Comparison of ENCODE assay signal across 8 mouse cellular contexts in the genomic region with DNA sequence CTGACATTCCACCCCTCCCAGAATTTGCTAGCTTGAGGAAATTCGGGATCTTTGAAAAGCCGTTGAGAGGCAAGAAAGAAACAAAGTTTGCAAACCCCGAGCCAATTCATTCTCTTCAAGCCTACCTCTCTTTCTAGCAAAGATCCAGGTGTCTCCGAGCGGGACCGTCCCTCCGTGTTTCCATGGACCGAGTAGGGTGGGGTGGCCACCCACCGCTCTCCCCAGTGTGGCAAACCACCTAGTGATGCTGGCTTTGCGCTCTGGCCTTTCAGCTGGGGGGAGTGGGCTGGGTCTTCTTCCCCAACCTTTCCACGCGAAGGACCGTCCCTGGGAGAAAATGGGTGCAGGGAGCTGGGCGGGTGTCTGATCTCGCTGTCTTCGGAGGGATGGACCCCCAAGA. TPM values are rescaled to one million over a fixed set of nuclear protein-coding genes. Genes with fewer than 3 reads are reported as not detected.
A peak's percentile ranks its signal among the peaks of the same experiment; 100 is the strongest.
DNase-seq lines count a peak whose midpoint lies in the region; ATAC-seq and TF ChIP-seq lines count a peak whose summit lies in the region.

No protein-coding gene starts in this region.

- H3K79me2 ChIP-seq in MEL (ENCODE audit: control insufficient read depth, insufficient read depth, low read length, poor library complexity) = peaks cover 9% of the 10 kb centered on the region

- WGBS in forebrain, embryonic 11.5 days = under 1% methylated on average over 16 of the region's 16 CpGs
- WGBS in liver, embryonic 12.5 days (ENCODE audit: insufficient replicate concordance) = under 1% methylated on average over 16 of the region's 16 CpGs

- H3K4me1 ChIP-seq in MEL (ENCODE audit: control insufficient read depth in 1 of 2, insufficient read depth in 2 of 2, low read length in 2 of 2) = peaks cover 19 to 46% of the 10 kb centered on the region in 2 experiments
- H3K4me1 ChIP-seq in forebrain, embryonic 11.5 days (replicated peaks; ENCODE audit: control insufficient read depth, insufficient read depth, low read length) = peaks cover 14% of the 10 kb centered on the region
- H3K4me1 ChIP-seq in liver, embryonic 12.5 days = peaks cover 82% of the 10 kb centered on the region

- H3K27ac ChIP-seq in MEL (ENCODE audit: control insufficient read depth, low read depth, low read length) = peak overlapping the region; percentile 85
- H3K27ac ChIP-seq in forebrain, embryonic 11.5 days (ENCODE audit: low read depth, low read length) = no peak overlapping the region
- peak overlapping the region; percentile 96 for H3K27ac ChIP-seq in liver, embryonic 12.5 days

- ATAC-seq in forebrain, embryonic 11.5 days (replicated peaks; ENCODE audit: low FRiP score) = peak; percentile 59
- ATAC-seq in liver, embryonic 12.5 days = 0 out of 2 replicates have a peak, but pooled peaks have one; percentile 11

- peak; percentile 8 for DNase-seq in kidney, adult 9 months
- no peak for DNase-seq in kidney, postnatal 36 days
- no peak for DNase-seq in MEL (ENCODE audit: low read depth, low spot score)
- no peak for DNase-seq in forebrain, embryonic 11.5 days (ENCODE audit: low spot score)
- DNase-seq in urinary bladder, postnatal 36 days (ENCODE audit: low spot score in 2 of 2) = no peak
- DNase-seq in cerebellum, adult 11-12 months = no peak
- DNase-seq in right cerebral cortex, adult 2 months (ENCODE audit: low spot score in 2 of 2) = no peak

- no peak for TF ChIP-seq RAD21 in MEL (IDR thresholded peaks at IDR 0.05; ENCODE audit: low read depth, low read length)

- no peaks in the 10 kb centered on the region for H3K27me3 ChIP-seq in MEL (ENCODE audit: control insufficient read depth in 1 of 2, insufficient read depth in 2 of 2, low read length in 2 of 2)
- no peaks in the 10 kb centered on the region; the same call in 1 of the 2 replicates for H3K27me3 ChIP-seq in forebrain, embryonic 11.5 days (ENCODE audit: control insufficient read depth, insufficient read depth, low read length)
- H3K27me3 ChIP-seq in liver, embryonic 12.5 days (replicated peaks) = 0 out of 2 replicates have a peak, but pooled peaks cover 5% of the 10 kb centered on the region

- peaks cover 0 to 31% of the 10 kb centered on the region in 2 experiments; a peak in 2 of 4 replicates for H3K36me3 ChIP-seq in MEL (ENCODE audit: control insufficient read depth in 1 of 2, insufficient read depth in 2 of 2, low read length in 2 of 2)
- H3K36me3 ChIP-seq in forebrain, embryonic 11.5 days (ENCODE audit: control insufficient read depth, insufficient read depth, low read length) = no peaks in the 10 kb centered on the region
- H3K36me3 ChIP-seq in liver, embryonic 12.5 days = peaks cover 16% of the 10 kb centered on the region

- 0 out of 4 replicates have a peak, but pooled peaks of 1 of the 2 experiments have one; percentile 28 for TF ChIP-seq POLR2A in MEL (IDR thresholded peaks at IDR 0.05; ENCODE audit: control insufficient read depth in 1 of 2, insufficient read depth in 1 of 2, low read depth in 1 of 2, low read length in 2 of 2, poor library complexity in 1 of 2)

- no peak for TF ChIP-seq CTCF in MEL (IDR thresholded peaks at IDR 0.05 in 2 of 3, conservative IDR thresholded peaks at IDR 0.05 in 1 of 3; ENCODE audit: control insufficient read depth in 1 of 3, insufficient read depth in 1 of 3, low read depth in 2 of 3, low read length in 3 of 3, poor library complexity in 1 of 3, severe bottlenecking in 1 of 3)

- H3K4me3 ChIP-seq in MEL (ENCODE audit: control insufficient read depth in 1 of 2, insufficient read depth in 1 of 2, low read depth in 2 of 2, low read length in 2 of 2) = peak overlapping the region; percentile 61 to 94
- peak overlapping the region; percentile 49 for H3K4me3 ChIP-seq in forebrain, embryonic 11.5 days (ENCODE audit: low read depth, low read length)
- peak overlapping the region; percentile 79 for H3K4me3 ChIP-seq in liver, embryonic 12.5 days

- peak overlapping the region; percentile 51 for H3K9ac ChIP-seq in MEL (ENCODE audit: control insufficient read depth, low read depth, low read length, poor library complexity, severe bottlenecking)
- peak overlapping the region; percentile 35 for H3K9ac ChIP-seq in forebrain, embryonic 11.5 days (ENCODE audit: low read length)
- H3K9ac ChIP-seq in liver, embryonic 12.5 days = peak overlapping the region; percentile 90

- TF ChIP-seq EP300 in MEL (IDR thresholded peaks at IDR 0.05; ENCODE audit: low read depth in 1 of 2, low read length in 2 of 2) = no peak

- H3K4me2 ChIP-seq in forebrain, embryonic 11.5 days (ENCODE audit: low read depth, low read length, severe bottlenecking) = peak overlapping the region; percentile 79
- H3K4me2 ChIP-seq in liver, embryonic 12.5 days = peak overlapping the region; percentile 82

- H3K9me3 ChIP-seq in MEL (replicated peaks; ENCODE audit: insufficient read depth, low read length) = no peaks in the 10 kb centered on the region
- no peaks in the 10 kb centered on the region for H3K9me3 ChIP-seq in forebrain, embryonic 11.5 days (ENCODE audit: control insufficient read depth, low read length)
- H3K9me3 ChIP-seq in liver, embryonic 12.5 days (replicated peaks) = no peaks in the 10 kb centered on the region

TF ChIP-seq in MEL, 35 proteins besides CTCF, POLR2A, EP300 and RAD21:
- TF ChIP-seq ETS1 (IDR thresholded peaks at IDR 0.05; ENCODE audit: low read depth, low read length) (no peak), SMC3 (IDR thresholded peaks at IDR 0.05; ENCODE audit: low read depth, low read length) (no peak), MYB (IDR thresholded peaks at IDR 0.05; ENCODE audit: low read depth, low read length) (no peak), TBP (IDR thresholded peaks at IDR 0.05; ENCODE audit: low read depth, low read length) (no peak), UBTF (IDR thresholded peaks at IDR 0.05; ENCODE audit: borderline replicate concordance, insufficient read depth, low read depth, low read length) (no peak), CHD2 (IDR thresholded peaks at IDR 0.05; ENCODE audit: low read length) (no peak), GABPA (IDR thresholded peaks at IDR 0.05; ENCODE audit: low read depth, low read length) (no peak), NRF1 (IDR thresholded peaks at IDR 0.05; ENCODE audit: insufficient read depth, low read depth, low read length, poor library complexity, severe bottlenecking) (no peak), ZNF384 (IDR thresholded peaks at IDR 0.05; ENCODE audit: low read depth, low read length) (no peak), TCF12 (IDR thresholded peaks at IDR 0.05; ENCODE audit: low read depth, low read length) (no peak), MAFK (IDR thresholded peaks at IDR 0.05; ENCODE audit: borderline replicate concordance, low read depth, low read length) (no peak), TAL1 (IDR thresholded peaks at IDR 0.05; ENCODE audit: low read length) (no peak), BHLHE40 (IDR thresholded peaks at IDR 0.05; ENCODE audit: borderline replicate concordance, low read depth, low read length) (no peak), MAX (IDR thresholded peaks at IDR 0.05; ENCODE audit: low read length) (no peak), SIN3A (IDR thresholded peaks at IDR 0.05; ENCODE audit: low read length) (no peak), ZC3H11A (IDR thresholded peaks at IDR 0.05; ENCODE audit: low read depth, low read length) (no peak), USF1 (IDR thresholded peaks at IDR 0.05; ENCODE audit: low read depth, low read length) (no peak), MEF2A (IDR thresholded peaks at IDR 0.05; ENCODE audit: extremely low read depth, insufficient replicate concordance, low read depth, low read length, poor library complexity, severe bottlenecking) (no peak), KAT2A (conservative IDR thresholded peaks at IDR 0.05; ENCODE audit: low read depth, low read length) (no peak), USF2 (IDR thresholded peaks at IDR 0.05; ENCODE audit: borderline replicate concordance in 1 of 2, insufficient read depth in 1 of 2, low read depth in 1 of 2, low read length in 2 of 2) (no peak)

RNA-seq across cellular contexts. Expression of a gene that starts 0.3 kb away (rescaled TPM):
- total RNA-seq in MEL (2012; rRNA removed) = 21.1 and 22.9 TPM in 2 replicates
- 10 to 100 TPM in 1 of 2 experiments, not detected in 1; 18.8 TPM for polyA plus RNA-seq in MEL (2012; ENCODE audit: insufficient read depth in 1 of 2, insufficient read length in 2 of 2, low read depth in 1 of 2, low replicate concordance in 2 of 2, missing spikeins in 1 of 2)
- polyA plus RNA-seq in forebrain, embryonic 11.5 days (2014; fragmentation: Nextera tagmentation; extraction: Ambion mirVana) = 7.4 and 8.2 TPM in 2 replicates
- 34.1 and 37.6 TPM in 2 replicates for polyA plus RNA-seq in liver, embryonic 12.5 days (2016; fragmentation: Nextera tagmentation; extraction: Ambion mirVana)

Comparison
In these comparisons a context has a peak if more than half of its experiments do, and no peak if none do; other contexts are left out.
1. H3K9ac ChIP-seq: peak in every context shown above with its lines; median percentile 90 in liver, embryonic 12.5 days; 51 in MEL; 35 in forebrain, embryonic 11.5 days.